Mouse (Mus musculus): ENCODE measurements at regions not wholly inside any gene's neighbourhood (a gene's known extent, or its start where the extent isn't known, plus 50 kb on each side); places are given as distances from the start of the nearest gene placed in this dataset.

GRCm38 (mm10) chr5:97594081-97594480 is 137.3 kb upstream of the Gk2 start:
- Histone ChIP-seq H3K4me2 (replicated peaks) (no peak overlapping the region), H3K36me3 (no peaks in the 10 kb centered on the region), H3K9ac (no peak overlapping the region), H3K9me3 (no peaks in the 10 kb centered on the region), H3K4me3 (no peak overlapping the region), H3K27ac (no peak overlapping the region), H3K4me1 (peaks cover 4% of the 10 kb centered on the region; the same call in 1 of the 2 replicates), H3K27me3 (no peaks in the 10 kb centered on the region)
- no peak for ATAC-seq (ENCODE audit: low FRiP score, low read depth)
- WGBS: 79% methylated on average over 7 of the region's 7 CpGs

DNA sequence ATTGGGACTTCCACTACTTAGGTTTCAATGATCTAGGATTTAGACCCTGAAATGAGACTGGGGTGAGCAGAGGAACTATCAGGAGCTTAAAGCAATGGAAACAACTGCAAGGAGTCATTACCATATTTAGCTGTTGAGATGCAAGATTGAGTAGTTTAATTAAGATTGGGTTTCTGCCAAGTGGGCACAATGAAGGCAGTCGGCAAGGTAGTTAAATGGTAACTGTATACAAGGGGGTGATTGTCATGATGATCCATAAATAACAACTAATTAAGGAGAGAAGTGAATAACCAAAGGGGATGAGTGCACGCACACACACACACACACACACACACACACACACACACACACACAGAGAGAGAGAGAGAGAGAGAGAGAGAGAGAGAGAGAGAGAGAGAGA is 125.7 kb upstream of the Gk2 start:
- Histone ChIP-seq H3K4me2 (replicated peaks) (no peak overlapping the region), H3K4me3 (no peak overlapping the region), H3K9ac (no peak overlapping the region), H3K27ac (no peak overlapping the region), H3K36me3 (no peaks in the 10 kb centered on the region), H3K4me1 (no peaks in the 10 kb centered on the region), H3K27me3 (no peaks in the 10 kb centered on the region), H3K9me3 (no peaks in the 10 kb centered on the region)
- no peak for ATAC-seq (ENCODE audit: low FRiP score, low read depth)
- WGBS: 70% methylated on average over 2 of the region's 2 CpGs

DNA sequence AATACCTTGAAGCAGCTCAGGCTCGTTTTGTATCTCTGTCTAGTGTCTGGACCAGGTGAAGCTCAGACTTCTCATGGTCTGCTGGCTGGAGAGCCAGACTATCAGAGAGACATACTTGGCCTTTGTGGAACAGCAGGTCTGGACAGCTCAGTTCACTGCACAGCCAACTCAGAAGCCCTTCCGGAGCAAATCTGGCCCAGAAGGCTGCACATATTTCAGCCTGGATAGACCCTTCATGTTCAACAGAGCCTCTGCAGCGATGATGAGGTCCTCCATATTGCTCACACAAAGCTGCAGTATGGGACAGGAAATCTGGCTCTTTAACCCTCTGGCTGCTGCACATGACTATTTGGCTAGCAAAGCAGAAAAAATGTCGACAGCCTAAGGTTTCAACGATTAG is 108.7 kb upstream of the Gk2 start:
- Histone ChIP-seq H3K9ac (no peak overlapping the region), H3K9me3 (no peaks in the 10 kb centered on the region), H3K36me3 (no peaks in the 10 kb centered on the region), H3K4me3 (no peak overlapping the region), H3K27ac (no peak overlapping the region), H3K4me1 (no peaks in the 10 kb centered on the region), H3K4me2 (replicated peaks) (no peak overlapping the region), H3K27me3 (no peaks in the 10 kb centered on the region)
- ATAC-seq (ENCODE audit: low FRiP score, low read depth): no peak
- 71% methylated on average over 5 of the region's 5 CpGs for WGBS

DNA sequence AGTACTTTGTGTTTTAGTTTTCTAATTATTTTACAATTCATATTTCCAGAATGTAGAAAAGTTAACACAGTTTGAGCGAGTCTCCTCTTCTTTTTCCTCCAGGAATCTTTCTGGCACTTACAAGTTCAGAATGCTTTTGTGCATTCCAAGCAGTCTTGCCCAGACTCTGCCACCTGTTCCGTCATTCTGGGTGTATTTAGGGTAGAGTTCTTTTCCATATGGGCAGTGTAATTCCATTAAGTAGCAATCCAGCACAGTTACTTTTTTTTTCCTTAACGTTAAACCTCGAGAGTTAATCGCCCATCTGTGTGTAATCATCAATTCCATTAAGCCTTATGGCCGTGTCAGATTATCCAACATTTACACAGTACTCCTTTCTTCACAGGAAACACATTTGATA is 106.9 kb upstream of the Gk2 start:
- ATAC-seq (ENCODE audit: low FRiP score, low read depth): no peak
- WGBS: 34% methylated on average over 6 of the region's 6 CpGs
- Histone ChIP-seq H3K27ac (no peak overlapping the region), H3K36me3 (no peaks in the 10 kb centered on the region), H3K4me1 (no peaks in the 10 kb centered on the region), H3K4me3 (no peak overlapping the region), H3K9me3 (no peaks in the 10 kb centered on the region), H3K9ac (no peak overlapping the region), H3K4me2 (replicated peaks) (no peak overlapping the region), H3K27me3 (no peaks in the 10 kb centered on the region)

DNA sequence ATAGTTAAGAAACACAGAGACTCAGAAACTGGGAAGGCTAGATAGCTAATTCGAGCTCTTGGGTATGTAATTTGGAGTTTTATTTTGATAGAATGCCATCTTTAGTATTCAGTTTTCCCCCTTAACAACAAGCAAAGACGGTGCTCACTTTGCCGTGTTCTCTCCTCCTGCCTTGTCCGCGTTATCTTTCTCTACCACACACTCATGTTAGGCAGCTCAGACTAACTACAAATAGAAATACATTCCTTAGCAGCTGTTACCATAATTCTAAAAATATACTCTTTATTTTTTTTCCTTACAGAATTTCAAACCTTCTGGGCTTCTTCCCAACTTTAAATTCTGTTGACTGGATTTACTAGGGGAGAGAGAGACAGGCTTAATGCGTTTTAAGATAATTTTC is 97.5 kb upstream of the Gk2 start:
- H3K4me3 ChIP-seq: no peak overlapping the region
- no peaks in the 10 kb centered on the region for H3K4me1 ChIP-seq
- no peak overlapping the region for H3K27ac ChIP-seq
- H3K9ac ChIP-seq: no peak overlapping the region
- H3K4me2 ChIP-seq (replicated peaks): no peak overlapping the region
- no peaks in the 10 kb centered on the region for H3K36me3 ChIP-seq
- ATAC-seq (ENCODE audit: low FRiP score, low read depth): no peak
- no peaks in the 10 kb centered on the region for H3K27me3 ChIP-seq
- 69% methylated on average over 6 of the region's 6 CpGs for WGBS
- H3K9me3 ChIP-seq: no peaks in the 10 kb centered on the region

GRCm38 (mm10) chr5:97553122-97553521 is 96.3 kb upstream of the Gk2 start:
- no peak overlapping the region for H3K27ac ChIP-seq

GRCm38 (mm10) chr5:97537492-97538257 is 80.9 kb upstream of the Gk2 start:
- no peak for ATAC-seq (ENCODE audit: low FRiP score, low read depth)
- Histone ChIP-seq H3K27me3 (no peaks in the 10 kb centered on the region), H3K4me3 (no peak overlapping the region), H3K36me3 (no peaks in the 10 kb centered on the region), H3K9ac (no peak overlapping the region), H3K9me3 (no peaks in the 10 kb centered on the region), H3K27ac (no peak overlapping the region), H3K4me2 (replicated peaks) (no peak overlapping the region), H3K4me1 (no peaks in the 10 kb centered on the region)
- 14% methylated on average over 3 of the region's 3 CpGs for WGBS

More at GRCm38 (mm10) chr5:97553122-97553521, 96.3 kb upstream of the Gk2 start:
- no peaks in the 10 kb centered on the region for H3K4me1 ChIP-seq
- no peak overlapping the region for H3K9ac ChIP-seq
- no peaks in the 10 kb centered on the region for H3K27me3 ChIP-seq
- no peaks in the 10 kb centered on the region for H3K36me3 ChIP-seq
- no peaks in the 10 kb centered on the region for H3K9me3 ChIP-seq
- no peak for ATAC-seq (ENCODE audit: low FRiP score, low read depth)
- no peak overlapping the region for H3K4me3 ChIP-seq
- no peak overlapping the region for H3K4me2 ChIP-seq (replicated peaks)
- 55% methylated on average over 3 of the region's 3 CpGs for WGBS

DNA sequence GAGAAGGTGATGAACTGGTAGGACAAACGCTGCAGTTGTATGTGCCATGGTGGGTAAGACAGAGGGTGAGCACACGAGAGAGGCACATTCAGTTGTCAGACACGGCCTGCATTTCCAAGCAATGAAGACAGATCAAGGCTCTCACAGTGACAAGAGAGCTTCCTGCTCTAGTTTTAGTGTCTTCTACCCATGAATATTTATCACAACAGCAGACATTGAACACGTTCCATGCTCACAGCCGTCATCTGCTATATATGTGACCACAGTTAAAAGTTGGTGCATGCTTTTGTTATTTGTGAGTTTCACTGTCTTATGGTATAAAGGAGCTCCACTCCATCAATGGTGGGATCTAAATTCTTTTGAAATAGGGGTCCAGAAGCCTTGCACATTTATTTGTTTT is 76.9 kb upstream of the Gk2 start:
- WGBS: 78% methylated on average over 5 of the region's 5 CpGs
- H3K36me3 ChIP-seq: no peaks in the 10 kb centered on the region
- no peak for ATAC-seq (ENCODE audit: low FRiP score, low read depth)
- H3K4me1 ChIP-seq: no peaks in the 10 kb centered on the region
- H3K9me3 ChIP-seq: no peaks in the 10 kb centered on the region
- H3K4me3 ChIP-seq: no peak overlapping the region
- no peak overlapping the region for H3K4me2 ChIP-seq (replicated peaks)
- H3K9ac ChIP-seq: no peak overlapping the region
- H3K27ac ChIP-seq: no peak overlapping the region
- H3K27me3 ChIP-seq: no peaks in the 10 kb centered on the region

- Histone ChIP-seq H3K4me1 (no peaks in the 10 kb centered on the region), H3K4me3 (no peak overlapping the region), H3K4me2 (replicated peaks) (no peak overlapping the region), H3K9me3 (no peaks in the 10 kb centered on the region), H3K9ac (no peak overlapping the region), H3K27ac (no peak overlapping the region), H3K27me3 (no peaks in the 10 kb centered on the region), H3K36me3 (no peaks in the 10 kb centered on the region)
- ATAC-seq (ENCODE audit: low FRiP score, low read depth): no peak
- WGBS: 72% methylated on average over 5 of the region's 5 CpGs
These were observed 70.7 kb upstream of the Gk2 start for GRCm38 (mm10) chr5:97527555-97527954.

All from limb, embryonic 13.5 days (tissue).